Mouse (Mus musculus): Measurements from ENCODE around the gene Cyp2w1. TPM values are rescaled to one million over a fixed set of nuclear protein-coding genes. Genes with fewer than 3 reads are reported as not detected.

Cyp2w1 gene
- polyA plus RNA-seq, 1 experiment from 2014 or later = not detected

DNA sequence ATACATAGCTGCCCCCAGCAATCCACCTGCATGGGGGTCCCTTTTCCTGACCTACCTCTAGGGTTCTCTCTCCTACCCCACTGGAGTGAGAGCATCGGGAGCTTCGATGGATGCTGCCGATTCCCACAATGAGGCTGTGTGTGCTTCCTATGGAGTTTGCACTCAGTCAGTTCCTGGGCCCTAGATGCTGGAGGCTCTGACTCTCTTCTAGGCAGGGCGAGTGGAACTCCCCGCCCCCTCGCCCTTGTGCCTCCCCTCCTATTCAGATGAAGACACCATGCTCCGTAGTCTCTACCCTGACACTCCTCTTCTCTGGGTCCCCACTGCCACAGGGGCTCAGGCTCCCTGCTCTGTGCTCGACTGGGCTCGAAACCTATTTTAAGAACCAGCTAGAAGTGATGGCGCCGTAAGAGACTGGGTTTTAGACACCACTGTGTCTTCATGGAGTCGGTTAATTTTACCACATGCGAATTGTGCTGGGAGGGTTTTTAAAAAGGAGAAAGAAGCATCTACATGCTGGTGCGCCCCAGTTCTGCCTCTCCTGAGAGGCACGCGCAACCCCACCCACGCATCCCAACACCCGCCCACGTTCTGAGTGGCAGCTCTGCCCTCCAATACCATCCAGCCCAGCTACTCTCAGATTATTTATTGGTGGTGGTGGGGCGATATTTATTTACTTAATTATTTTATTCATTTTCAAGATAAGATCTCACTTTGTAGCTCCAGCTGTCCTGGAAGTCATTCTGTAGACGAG lies 34.5 kb upstream of the Cyp2w1 start:
- Histone ChIP-seq H3K9me3 (ENCODE audit: control insufficient read depth, low read length) (no peaks in the 10 kb centered on the region), H3K27ac (ENCODE audit: low read depth, low read length) (peak overlapping the region; percentile 49), H3K4me2 (no peak overlapping the region), H3K9ac (ENCODE audit: low read depth, low read length) (no peak overlapping the region), H3K4me3 (ENCODE audit: low read depth, low read length) (no peak overlapping the region), H3K4me1 (replicated peaks; ENCODE audit: control insufficient read depth, insufficient read depth, low read length) (peaks cover 3% of the 10 kb centered on the region; the same call in 1 of the 2 replicates), H3K36me3 (ENCODE audit: control insufficient read depth, insufficient read depth, low read length) (no peaks in the 10 kb centered on the region), H3K27me3 (replicated peaks; ENCODE audit: control insufficient read depth, insufficient read depth, low read length) (no peaks in the 10 kb centered on the region)
- ATAC-seq (replicated peaks; ENCODE audit: low FRiP score) = no peak
- WGBS = 74% methylated on average over 21 of the region's 21 CpGs
- DNase-seq (ENCODE audit: low spot score) = no peak

DNA sequence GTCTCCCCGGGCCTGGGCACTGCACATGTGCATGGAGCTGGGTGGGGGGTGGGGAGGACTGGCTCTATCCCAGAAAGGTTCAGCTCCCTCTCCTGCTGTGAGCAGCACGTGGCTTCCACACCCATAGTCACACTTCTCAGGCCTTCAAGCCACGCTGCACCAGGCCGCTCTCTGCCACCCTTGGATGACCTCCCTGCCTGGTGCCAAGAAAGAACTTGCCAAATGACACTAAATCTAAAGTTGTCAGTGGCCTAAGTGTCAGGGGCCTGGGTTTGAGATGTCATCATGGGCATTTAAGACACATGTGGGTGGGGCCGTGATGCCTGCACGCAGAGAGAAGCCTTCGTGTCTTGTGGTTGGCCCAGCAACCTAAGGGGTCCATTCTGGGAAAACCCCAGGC lies 32.0 kb upstream of the Cyp2w1 start:
- no peak for DNase-seq (ENCODE audit: low spot score)
- 82% methylated on average over 7 of the region's 7 CpGs for WGBS
- Histone ChIP-seq H3K4me3 (ENCODE audit: low read depth, low read length) (no peak overlapping the region), H3K9me3 (ENCODE audit: control insufficient read depth, low read length) (no peaks in the 10 kb centered on the region), H3K4me2 (no peak overlapping the region), H3K27ac (ENCODE audit: low read depth, low read length) (no peak overlapping the region), H3K4me1 (replicated peaks; ENCODE audit: control insufficient read depth, insufficient read depth, low read length) (peaks cover 19% of the 10 kb centered on the region), H3K36me3 (ENCODE audit: control insufficient read depth, insufficient read depth, low read length) (no peaks in the 10 kb centered on the region), H3K9ac (ENCODE audit: low read depth, low read length) (no peak overlapping the region), H3K27me3 (replicated peaks; ENCODE audit: control insufficient read depth, insufficient read depth, low read length) (peaks cover 19% of the 10 kb centered on the region)
- no peak for ATAC-seq (replicated peaks; ENCODE audit: low FRiP score)

DNA sequence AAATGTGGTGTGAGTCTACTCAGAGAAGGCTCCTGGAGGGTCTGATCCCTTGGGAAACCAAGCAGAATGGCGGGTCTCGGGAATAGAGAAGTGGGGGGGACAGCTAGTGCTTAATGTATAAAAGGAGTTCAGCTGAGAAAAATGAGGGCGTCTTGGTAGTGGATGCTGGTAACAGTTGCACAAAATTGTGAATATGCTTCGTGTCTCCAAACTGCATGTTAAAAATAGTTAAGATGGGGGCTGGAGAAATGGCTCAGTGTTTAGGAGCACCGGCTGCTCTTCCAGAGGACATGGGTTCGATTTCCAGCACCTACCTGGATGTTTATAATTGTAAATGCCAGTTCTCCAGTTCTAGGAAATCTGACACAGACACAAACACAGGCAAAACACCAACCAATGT lies 31.1 kb upstream of the Cyp2w1 start:
- DNase-seq (ENCODE audit: low spot score) (no peak), ATAC-seq (replicated peaks; ENCODE audit: low FRiP score) (no peak)
- Histone ChIP-seq H3K9me3 (ENCODE audit: control insufficient read depth, low read length) (no peaks in the 10 kb centered on the region), H3K9ac (ENCODE audit: low read depth, low read length) (no peak overlapping the region), H3K27me3 (replicated peaks; ENCODE audit: control insufficient read depth, insufficient read depth, low read length) (peaks cover 23% of the 10 kb centered on the region), H3K27ac (ENCODE audit: low read depth, low read length) (no peak overlapping the region), H3K4me1 (replicated peaks; ENCODE audit: control insufficient read depth, insufficient read depth, low read length) (peaks cover 19% of the 10 kb centered on the region), H3K36me3 (ENCODE audit: control insufficient read depth, insufficient read depth, low read length) (no peaks in the 10 kb centered on the region), H3K4me2 (no peak overlapping the region), H3K4me3 (ENCODE audit: low read depth, low read length) (no peak overlapping the region)
- 82% methylated on average over 6 of the region's 6 CpGs for WGBS

DNA sequence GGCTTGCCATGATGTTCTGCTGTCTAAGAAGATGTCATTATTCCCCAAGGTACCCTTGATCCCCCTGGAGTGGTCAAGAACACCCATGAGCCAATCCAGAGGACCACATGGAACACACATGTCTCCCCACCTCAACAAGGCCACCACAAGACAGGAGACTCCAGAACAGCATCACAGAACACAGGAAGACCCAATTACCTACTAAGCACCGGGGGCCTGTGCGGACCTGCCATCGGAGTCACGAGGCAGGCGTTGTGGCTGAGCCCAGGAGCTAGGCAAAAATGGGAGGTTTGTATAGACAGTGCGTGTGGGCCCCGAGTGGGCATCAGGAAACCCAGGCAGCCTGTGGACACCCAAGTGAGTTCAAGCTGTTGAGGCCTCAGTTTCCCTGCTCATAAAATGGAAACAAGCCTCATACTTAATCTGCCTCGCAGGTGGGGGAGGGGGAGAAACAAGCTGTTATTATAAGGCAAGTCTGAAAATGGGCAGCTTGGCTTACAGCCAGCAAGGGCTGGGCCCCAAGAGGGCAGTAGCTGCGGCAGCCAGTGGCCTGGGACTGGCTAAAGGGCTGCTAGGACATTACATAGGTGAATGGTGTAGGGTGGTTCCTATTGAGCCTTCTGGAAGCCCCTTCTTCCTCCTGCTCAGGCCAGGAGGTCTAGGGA lies 29.0 kb upstream of the Cyp2w1 start:
- Histone ChIP-seq H3K9me3 (ENCODE audit: control insufficient read depth, low read length) (no peaks in the 10 kb centered on the region), H3K4me1 (replicated peaks; ENCODE audit: control insufficient read depth, insufficient read depth, low read length) (peaks cover 16% of the 10 kb centered on the region), H3K4me2 (peak overlapping the region; percentile 99), H3K4me3 (ENCODE audit: low read depth, low read length) (no peak overlapping the region), H3K27me3 (replicated peaks; ENCODE audit: control insufficient read depth, insufficient read depth, low read length) (peaks cover 25% of the 10 kb centered on the region), H3K27ac (ENCODE audit: low read depth, low read length) (no peak overlapping the region; the same call in 1 of the 2 replicates), H3K36me3 (ENCODE audit: control insufficient read depth, insufficient read depth, low read length) (no peaks in the 10 kb centered on the region), H3K9ac (ENCODE audit: low read depth, low read length) (no peak overlapping the region)
- no peak for ATAC-seq (replicated peaks; ENCODE audit: low FRiP score)
- no peak for DNase-seq (ENCODE audit: low spot score)
- 79% methylated on average over 9 of the region's 9 CpGs for WGBS

DNA sequence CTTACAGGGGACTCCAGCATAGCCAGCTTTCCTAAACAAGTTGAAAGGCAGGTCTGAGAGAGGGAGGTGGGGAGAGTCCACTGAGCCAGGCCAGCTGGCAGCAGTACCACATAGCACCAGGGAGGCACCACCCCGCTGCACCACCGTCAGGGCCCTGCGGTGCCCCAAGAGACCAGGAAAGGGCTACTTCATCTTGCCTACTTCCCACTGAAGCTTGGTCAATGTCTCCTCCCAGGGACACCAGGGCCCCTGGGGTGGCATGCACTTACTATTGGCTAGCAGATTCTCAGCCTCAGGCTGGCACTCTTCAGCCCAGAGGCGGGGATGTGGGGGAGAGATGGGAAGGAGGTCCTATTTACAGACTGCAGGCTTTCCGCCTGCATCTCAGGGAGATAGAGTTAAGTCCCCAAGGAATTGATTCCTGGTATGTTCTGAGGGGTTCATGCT lies 28.3 kb upstream of the Cyp2w1 start:
- H3K27me3 ChIP-seq (replicated peaks; ENCODE audit: control insufficient read depth, insufficient read depth, low read length) = peaks cover 25% of the 10 kb centered on the region
- no peak overlapping the region for H3K27ac ChIP-seq (ENCODE audit: low read depth, low read length)
- 69% methylated on average over 5 of the region's 5 CpGs for WGBS
- no peaks in the 10 kb centered on the region for H3K36me3 ChIP-seq (ENCODE audit: control insufficient read depth, insufficient read depth, low read length)
- H3K4me3 ChIP-seq (ENCODE audit: low read depth, low read length) = peak overlapping the region; percentile 86
- H3K9ac ChIP-seq (ENCODE audit: low read depth, low read length) = no peak overlapping the region
- peak overlapping the region; percentile 99 for H3K4me2 ChIP-seq
- DNase-seq (ENCODE audit: low spot score) = no peak
- no peak for ATAC-seq (replicated peaks; ENCODE audit: low FRiP score)
- peaks cover 16% of the 10 kb centered on the region for H3K4me1 ChIP-seq (replicated peaks; ENCODE audit: control insufficient read depth, insufficient read depth, low read length)
- H3K9me3 ChIP-seq (ENCODE audit: control insufficient read depth, low read length) = no peaks in the 10 kb centered on the region

DNA sequence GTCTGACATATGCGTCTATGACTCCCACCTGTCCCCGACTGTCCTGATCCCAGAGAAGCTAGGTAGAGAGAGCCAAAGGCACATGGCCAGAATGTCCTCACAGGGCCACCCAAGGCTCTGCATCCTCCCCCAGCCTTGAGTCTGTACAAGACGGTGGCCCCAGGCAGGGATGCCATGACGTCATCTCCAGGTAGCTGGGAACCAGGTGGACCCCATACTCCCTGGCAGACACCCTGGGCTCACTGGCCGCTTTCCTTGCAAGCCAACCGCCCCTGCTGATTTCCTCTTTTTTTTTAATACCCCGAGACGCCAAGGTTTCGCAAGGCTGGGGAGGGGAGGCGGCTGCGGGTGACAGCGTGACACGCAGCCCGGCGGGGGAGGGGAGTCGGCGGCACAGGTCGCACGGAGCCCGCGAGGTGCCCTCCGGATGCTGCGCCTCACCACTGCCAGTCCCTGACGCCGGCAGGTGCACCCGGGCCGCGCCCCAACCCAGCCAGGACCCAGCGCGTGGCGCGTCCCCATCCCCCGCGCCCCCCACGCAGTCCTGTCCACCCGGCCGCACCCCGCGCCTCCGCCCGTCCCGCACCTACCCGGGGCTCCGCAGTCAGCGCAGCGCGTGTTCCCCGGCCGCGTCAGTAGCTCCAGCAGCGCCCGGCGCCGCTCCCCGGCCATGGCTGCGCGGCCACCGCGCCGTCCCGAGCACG lies 27.6 kb upstream of the Cyp2w1 start:
- Histone ChIP-seq H3K27ac (ENCODE audit: low read depth, low read length) (peak overlapping the region; percentile 66; the same call in 1 of the 2 replicates), H3K4me1 (replicated peaks; ENCODE audit: control insufficient read depth, insufficient read depth, low read length) (peaks cover 16% of the 10 kb centered on the region), H3K4me2 (peak overlapping the region; percentile 99), H3K9ac (ENCODE audit: low read depth, low read length) (peak overlapping the region; percentile 79), H3K27me3 (replicated peaks; ENCODE audit: control insufficient read depth, insufficient read depth, low read length) (peaks cover 25% of the 10 kb centered on the region), H3K9me3 (ENCODE audit: control insufficient read depth, low read length) (no peaks in the 10 kb centered on the region), H3K4me3 (ENCODE audit: low read depth, low read length) (peak overlapping the region; percentile 86), H3K36me3 (ENCODE audit: control insufficient read depth, insufficient read depth, low read length) (no peaks in the 10 kb centered on the region)
- DNase-seq (ENCODE audit: low spot score) (peak; percentile 56), ATAC-seq (replicated peaks; ENCODE audit: low FRiP score) (peak; percentile 25)
- WGBS = 2% methylated on average over 61 of the region's 62 CpGs

DNA sequence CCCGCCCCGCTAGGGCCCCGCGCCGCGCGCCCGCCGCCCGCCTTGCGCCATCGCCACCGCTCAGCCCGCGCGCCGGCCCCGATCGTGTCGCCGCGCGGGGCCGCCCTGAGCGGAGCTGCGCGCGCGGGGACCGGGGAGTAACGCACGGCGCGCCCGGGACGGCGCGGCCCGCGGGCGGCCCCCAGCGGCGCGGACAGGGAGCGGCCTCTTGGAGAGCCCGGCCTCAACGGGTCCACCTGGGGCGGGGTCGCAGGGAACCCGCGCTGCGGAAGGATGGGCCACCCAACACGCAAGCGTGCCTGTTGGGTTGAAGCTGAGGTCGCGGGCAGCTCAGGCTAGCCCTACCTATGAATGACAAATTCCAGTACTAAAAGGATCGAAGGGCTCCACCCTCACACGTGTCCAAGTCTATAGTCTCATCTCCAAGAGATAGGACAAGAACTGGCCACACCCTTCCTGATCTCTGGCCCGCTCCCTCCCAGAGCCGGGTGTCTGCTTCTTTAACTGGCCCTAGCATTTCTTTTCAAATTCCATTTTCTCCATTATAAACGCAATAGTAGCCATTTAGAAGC lies 26.9 kb upstream of the Cyp2w1 start, which contains the start of gene Adap1:
Adap1 (minus strand) TSS at position 228 of the 572 bp plus-strand sequence.
- H3K27ac ChIP-seq (ENCODE audit: low read depth, low read length) = peak within 1 kb of the TSS; percentile 66; the same call in 1 of the 2 replicates
- peaks cover 25% of the 10 kb centered on the region for H3K27me3 ChIP-seq (replicated peaks; ENCODE audit: control insufficient read depth, insufficient read depth, low read length)
- peak within 1 kb of the TSS; percentile 79 for H3K9ac ChIP-seq (ENCODE audit: low read depth, low read length)
- no peaks in the 10 kb centered on the region for H3K36me3 ChIP-seq (ENCODE audit: control insufficient read depth, insufficient read depth, low read length)
- WGBS = 2% methylated on average over 61 of the region's 61 CpGs
- peak within 1 kb of the TSS; percentile 99 for H3K4me2 ChIP-seq
- no peaks in the 10 kb centered on the region for H3K9me3 ChIP-seq (ENCODE audit: control insufficient read depth, low read length)
- peak within 1 kb of the TSS; percentile 86 for H3K4me3 ChIP-seq (ENCODE audit: low read depth, low read length)
- H3K4me1 ChIP-seq (replicated peaks; ENCODE audit: control insufficient read depth, insufficient read depth, low read length) = peaks cover 16% of the 10 kb centered on the region
- ATAC-seq (replicated peaks; ENCODE audit: low FRiP score) (peak; percentile 83), DNase-seq (ENCODE audit: low spot score) (peak; percentile 69)

DNA sequence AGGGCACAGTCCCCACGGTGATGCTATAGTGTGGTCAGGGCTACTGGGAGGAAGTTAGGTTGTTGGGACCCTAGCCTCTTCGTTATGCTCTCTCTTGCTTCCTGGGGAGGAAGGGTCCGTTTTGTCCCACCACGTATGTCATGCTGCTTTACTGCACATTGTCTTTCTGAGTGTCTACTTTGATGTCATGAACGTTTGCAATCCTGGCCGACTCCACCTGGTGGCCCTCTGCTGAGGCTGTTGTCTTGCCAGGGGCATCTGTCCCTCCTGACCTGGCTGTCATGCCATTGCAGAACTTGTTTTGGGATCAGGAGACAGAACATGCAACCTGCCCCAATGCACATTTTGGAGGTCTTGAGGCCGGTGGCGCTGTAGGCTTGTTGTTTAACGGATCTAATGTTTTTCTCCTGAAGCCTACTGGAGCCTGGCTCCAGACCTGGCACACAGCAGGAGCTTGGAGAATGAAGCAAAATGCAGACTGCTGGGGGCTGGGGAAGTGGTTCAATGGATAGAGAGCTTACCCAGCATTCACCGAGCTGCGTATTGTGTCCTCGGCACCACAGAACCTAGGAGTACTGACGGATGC lies 26.2 kb upstream of the Cyp2w1 start:
- H3K27me3 ChIP-seq (replicated peaks; ENCODE audit: control insufficient read depth, insufficient read depth, low read length) = peaks cover 25% of the 10 kb centered on the region
- no peak overlapping the region for H3K4me3 ChIP-seq (ENCODE audit: low read depth, low read length)
- 62% methylated on average over 13 of the region's 13 CpGs for WGBS
- H3K27ac ChIP-seq (ENCODE audit: low read depth, low read length) = no peak overlapping the region
- no peak overlapping the region for H3K9ac ChIP-seq (ENCODE audit: low read depth, low read length)
- no peak for ATAC-seq (replicated peaks; ENCODE audit: low FRiP score)
- no peaks in the 10 kb centered on the region for H3K9me3 ChIP-seq (ENCODE audit: control insufficient read depth, low read length)
- no peak for DNase-seq (ENCODE audit: low spot score)
- H3K4me1 ChIP-seq (replicated peaks; ENCODE audit: control insufficient read depth, insufficient read depth, low read length) = peaks cover 16% of the 10 kb centered on the region
- H3K4me2 ChIP-seq = peak overlapping the region; percentile 99
- no peaks in the 10 kb centered on the region for H3K36me3 ChIP-seq (ENCODE audit: control insufficient read depth, insufficient read depth, low read length)
